Mouse (Mus musculus) midbrain, embryonic 10.5 days (tissue): ENCODE measurements at regions not wholly inside any gene's neighbourhood (a gene's known extent, or its start where the extent isn't known, plus 50 kb on each side); places are given as distances from the start of the nearest gene placed in this dataset.

Experiments used
- DNase-seq: peaks from one replicate; pipeline ENCODE4 v3.0.0-alpha.2; 2017; ENCODE audit warnings: low spot score
- H3K27ac ChIP-seq: fragments of 300-500 bp; sonication (generic); replicated peaks from 2 replicates; pipeline ENCODE4 v1.5.1; 2016; ENCODE audit warnings: mild to moderate bottlenecking
- H3K27me3 ChIP-seq: fragments of 300-500 bp; sonication (generic); 2 replicates; pipeline ENCODE4 v1.6.1; 2016; ENCODE audit warnings: low read depth, mild to moderate bottlenecking; ENCODE audit not compliant: poor library complexity, severe bottlenecking
- H3K36me3 ChIP-seq: fragments of 300-500 bp; sonication (generic); 2 replicates; pipeline ENCODE4 v1.6.1; 2016; ENCODE audit warnings: mild to moderate bottlenecking, moderate library complexity
- H3K4me1 ChIP-seq: fragments of 300-500 bp; sonication (generic); 2 replicates; pipeline ENCODE4 v1.6.1; 2016
- H3K4me3 ChIP-seq: fragments of 300-500 bp; sonication (generic); 2 replicates; pipeline ENCODE4 v1.5.1; 2016; ENCODE audit warnings: mild to moderate bottlenecking, moderate library complexity
- H3K9me3 ChIP-seq: fragments of 300-500 bp; sonication (generic); replicated peaks from 2 replicates; pipeline ENCODE4 v1.6.1; 2016; ENCODE audit warnings: mild to moderate bottlenecking
- WGBS: fragments of 180-500 bp; shearing (Covaris S2); methylation state at CpG from one replicate; pipeline ENCODE4 v1.1.7; 2016; 5-methylcytosine and 5-hydroxymethylcytosine counted together

- Histone ChIP-seq H3K9me3 (no peaks in the 10 kb centered on the region), H3K4me1 (no peaks in the 10 kb centered on the region), H3K36me3 (no peaks in the 10 kb centered on the region), H3K27me3 (no peaks in the 10 kb centered on the region), H3K27ac (no peak overlapping the region), H3K4me3 (no peak overlapping the region)
- no peak for DNase-seq
- 91% methylated on average over 2 of the region's 2 CpGs for WGBS
Observed at GRCm38 (mm10) chr12:96239642-96240041, 547.6 kb downstream of the Flrt2 start.

GRCm38 (mm10) chr12:96261978-96262377 lies 570.0 kb downstream of the Flrt2 start:
- Histone ChIP-seq H3K36me3 (no peaks in the 10 kb centered on the region), H3K4me3 (no peak overlapping the region), H3K27ac (no peak overlapping the region), H3K4me1 (no peaks in the 10 kb centered on the region), H3K9me3 (no peaks in the 10 kb centered on the region), H3K27me3 (no peaks in the 10 kb centered on the region)
- 73% methylated on average over 4 of the region's 4 CpGs for WGBS
- no peak for DNase-seq

GRCm38 (mm10) chr12:96275894-96276293 lies 583.9 kb downstream of the Flrt2 start:
- H3K36me3 ChIP-seq: no peaks in the 10 kb centered on the region
- H3K27me3 ChIP-seq: no peaks in the 10 kb centered on the region
- DNase-seq: no peak
- H3K9me3 ChIP-seq: no peaks in the 10 kb centered on the region
- no peaks in the 10 kb centered on the region for H3K4me1 ChIP-seq
- H3K4me3 ChIP-seq: no peak overlapping the region
- H3K27ac ChIP-seq: no peak overlapping the region

- Histone ChIP-seq H3K9me3 (no peaks in the 10 kb centered on the region), H3K27ac (no peak overlapping the region), H3K36me3 (no peaks in the 10 kb centered on the region), H3K27me3 (no peaks in the 10 kb centered on the region), H3K4me3 (no peak overlapping the region), H3K4me1 (no peaks in the 10 kb centered on the region)
- DNase-seq: peak; percentile 28
- WGBS: 2% methylated on average over 2 of the region's 2 CpGs
Observed at GRCm38 (mm10) chr12:96311137-96311536, 619.1 kb downstream of the Flrt2 start.

GRCm38 (mm10) chr12:96323061-96323786 lies 631.2 kb downstream of the Flrt2 start:
- Histone ChIP-seq H3K36me3 (no peaks in the 10 kb centered on the region), H3K4me1 (no peaks in the 10 kb centered on the region), H3K27ac (no peak overlapping the region), H3K27me3 (no peaks in the 10 kb centered on the region), H3K4me3 (no peak overlapping the region), H3K9me3 (no peaks in the 10 kb centered on the region)
- 89% methylated on average over 10 of the region's 10 CpGs for WGBS
- no peak for DNase-seq

- Histone ChIP-seq H3K9me3 (no peaks in the 10 kb centered on the region), H3K4me3 (no peak overlapping the region), H3K4me1 (no peaks in the 10 kb centered on the region), H3K27ac (no peak overlapping the region), H3K27me3 (no peaks in the 10 kb centered on the region), H3K36me3 (no peaks in the 10 kb centered on the region)
- 89% methylated on average over 3 of the region's 3 CpGs for WGBS
- DNase-seq: no peak
Observed at GRCm38 (mm10) chr12:96351143-96351542, 659.1 kb downstream of the Flrt2 start.

- Histone ChIP-seq H3K36me3 (no peaks in the 10 kb centered on the region), H3K27me3 (no peaks in the 10 kb centered on the region), H3K9me3 (no peaks in the 10 kb centered on the region), H3K4me1 (no peaks in the 10 kb centered on the region), H3K4me3 (no peak overlapping the region), H3K27ac (no peak overlapping the region)
- no peak for DNase-seq
- WGBS: 72% methylated on average over 3 of the region's 3 CpGs
Observed at GRCm38 (mm10) chr12:96378924-96379323, 686.9 kb downstream of the Flrt2 start.

GRCm38 (mm10) chr12:96419104-96419503 lies 727.1 kb downstream of the Flrt2 start:
- 81% methylated on average over 3 of the region's 3 CpGs for WGBS
- H3K27me3 ChIP-seq: no peaks in the 10 kb centered on the region
- DNase-seq: no peak
- H3K4me3 ChIP-seq: no peak overlapping the region
- no peaks in the 10 kb centered on the region for H3K4me1 ChIP-seq
- no peak overlapping the region for H3K27ac ChIP-seq
- no peaks in the 10 kb centered on the region for H3K36me3 ChIP-seq
- no peaks in the 10 kb centered on the region for H3K9me3 ChIP-seq

- Histone ChIP-seq H3K27me3 (no peaks in the 10 kb centered on the region), H3K4me1 (no peaks in the 10 kb centered on the region), H3K27ac (no peak overlapping the region), H3K9me3 (no peaks in the 10 kb centered on the region), H3K36me3 (no peaks in the 10 kb centered on the region), H3K4me3 (no peak overlapping the region)
- no peak for DNase-seq
Observed at GRCm38 (mm10) chr12:96419567-96419966, 727.5 kb downstream of the Flrt2 start.

- Histone ChIP-seq H3K4me1 (0 out of 2 replicates have a peak, but pooled peaks cover 4% of the 10 kb centered on the region), H3K9me3 (no peaks in the 10 kb centered on the region), H3K36me3 (no peaks in the 10 kb centered on the region), H3K4me3 (no peak overlapping the region), H3K27ac (no peak overlapping the region), H3K27me3 (no peaks in the 10 kb centered on the region)
- WGBS: 84% methylated on average over 3 of the region's 3 CpGs
- no peak for DNase-seq
Observed at GRCm38 (mm10) chr12:96427589-96427988, 735.6 kb downstream of the Flrt2 start.

- Histone ChIP-seq H3K36me3 (no peaks in the 10 kb centered on the region), H3K4me1 (no peaks in the 10 kb centered on the region), H3K9me3 (no peaks in the 10 kb centered on the region), H3K27me3 (no peaks in the 10 kb centered on the region), H3K27ac (no peak overlapping the region), H3K4me3 (no peak overlapping the region)
- no peak for DNase-seq
- 93% methylated on average over 3 of the region's 3 CpGs for WGBS
Observed at GRCm38 (mm10) chr12:96442546-96442945, 750.5 kb downstream of the Flrt2 start.

GRCm38 (mm10) chr12:96453374-96453773 lies 761.3 kb downstream of the Flrt2 start:
- Histone ChIP-seq H3K27me3 (no peaks in the 10 kb centered on the region), H3K4me1 (peaks cover 7% of the 10 kb centered on the region), H3K4me3 (no peak overlapping the region), H3K36me3 (no peaks in the 10 kb centered on the region), H3K27ac (no peak overlapping the region), H3K9me3 (no peaks in the 10 kb centered on the region)
- peak; percentile 17 for DNase-seq
- 13% methylated on average over 3 of the region's 3 CpGs for WGBS

- 76% methylated on average over 3 of the region's 3 CpGs for WGBS
- no peaks in the 10 kb centered on the region for H3K9me3 ChIP-seq
- no peak for DNase-seq
- no peak overlapping the region for H3K27ac ChIP-seq
- H3K4me1 ChIP-seq: no peaks in the 10 kb centered on the region
- H3K36me3 ChIP-seq: no peaks in the 10 kb centered on the region
- H3K4me3 ChIP-seq: no peak overlapping the region
- no peaks in the 10 kb centered on the region for H3K27me3 ChIP-seq
Observed at GRCm38 (mm10) chr12:96476344-96476743, 784.3 kb downstream of the Flrt2 start.
